ENCODE assay signal across 25 mouse cellular contexts in genomic region chr12:59623147-59623546, GRCm38 (mm10).
A peak's percentile ranks its signal among the peaks of the same experiment; 100 is the strongest.
DNase-seq lines count a peak whose midpoint lies in the region; ATAC-seq and TF ChIP-seq lines count a peak whose summit lies in the region.
"Had no signal": no experiment of that assay in that cellular context is flagged by ENCODE, and none has a peak within 500 bp of the region (broad histone marks: within the 10 kb centered on the region; RNA-seq: fewer than 3 reads in every experiment).

No protein-coding gene starts in this region.

- no peak overlapping the region for H3K4me3 ChIP-seq in cortical plate, adult 2 months (ENCODE audit: insufficient read depth, low read length)
- H3K4me3 ChIP-seq: embryonic facial prominence, embryonic 10.5 days; embryonic facial prominence, embryonic 12.5 days; erythroblast, embryonic 14.5 days; forebrain, embryonic 10.5 days; forebrain, embryonic 12.5 days had no signal

- ATAC-seq in frontal cortex, adult (ENCODE audit: low TSS enrichment), result peak; percentile 55
- ATAC-seq: activated CD4-positive, CD25-positive, alpha-beta regulatory T cell, adult 4 months; CD4-positive, CD25-positive, alpha-beta regulatory T cell, adult 4 months; forebrain, embryonic 14.5 days; forebrain, embryonic 16.5 days; Patski had no signal

- peak overlapping the region; percentile 81; the same call in 1 of the 2 replicates for H3K27ac ChIP-seq in cortical plate, adult 2 months (ENCODE audit: insufficient read depth, low read length)
- H3K27ac ChIP-seq: embryonic facial prominence, embryonic 10.5 days; embryonic facial prominence, embryonic 12.5 days; forebrain, embryonic 10.5 days; forebrain, embryonic 12.5 days had no signal

- no peak for TF ChIP-seq CTCF in cortical plate, adult 2 months (IDR thresholded peaks at IDR 0.05; ENCODE audit: extremely low read depth, insufficient read depth, low read length)

- no peak for DNase-seq in frontal cortex, postnatal 14 days (ENCODE audit: low spot score in 2 of 2)
- DNase-seq in 3T3-L1 (ENCODE audit: low read depth, low spot score), result peak; percentile 25
- DNase-seq in telencephalon, adult 2 months (ENCODE audit: low read depth, low spot score), result peak; percentile 47
- no peak for DNase-seq in B cell, adult 2 months
- no peak for DNase-seq in layer of hippocampus, adult 9-11 months
- DNase-seq: adrenal gland, adult 2 months; adrenal gland, postnatal 10 days; adrenal gland, postnatal 25 days; cerebellum, adult 11-12 months; cerebellum, adult 2 months; cerebellum, adult 9-10 months; cerebellum, postnatal 10 days; cerebellum, postnatal 25 days had no signal

- H3K4me1 ChIP-seq in cortical plate, adult 2 months (ENCODE audit: control insufficient read depth, insufficient read depth, low read length), result peaks cover 3% of the 10 kb centered on the region; the same call in 1 of the 2 replicates
- H3K4me1 ChIP-seq: embryonic facial prominence, embryonic 10.5 days; embryonic facial prominence, embryonic 12.5 days; forebrain, embryonic 10.5 days; forebrain, embryonic 12.5 days had no signal

- no peak for TF ChIP-seq POLR2A in cortical plate, adult 2 months (IDR thresholded peaks at IDR 0.05; ENCODE audit: extremely low read depth, insufficient read depth, low read length)

Comparison
In these comparisons a context has a peak if more than half of its experiments do, and no peak if none do; other contexts are left out.
1. DNase-seq: peak in 3T3-L1 (single experiment) and telencephalon, adult 2 months (single experiment); none in frontal cortex, postnatal 14 days (0 of 2), B cell, adult 2 months (0 of 2) and layer of hippocampus, adult 9-11 months (single experiment).